Mouse (Mus musculus) megakaryocyte, embryonic 14.5 days (primary cell): ENCODE measurements around the gene 1700013G24Rik.

Experiments
- FLI1 ChIP-seq: IDR thresholded peaks from 2 replicates; pipeline ENCODE4 v1.6.1; 2012; ENCODE audit warnings: low read length, inconsistent platforms, mixed read lengths
- GATA1 ChIP-seq: IDR thresholded peaks from 3 replicates; pipeline ENCODE4 v1.6.1; 2012; ENCODE audit warnings: mixed read lengths, low read length, inconsistent platforms, borderline replicate concordance

- TF ChIP-seq GATA1 (no peak), FLI1 (no peak)
Measured at GRCm38 (mm10) chr4:137458861-137459260, 5.8 kb downstream of the 1700013G24Rik start.
